Mouse (Mus musculus) hindbrain, embryonic 10.5 days (tissue): Measurements from ENCODE around the gene Rbfox2. TPM values are rescaled to one million over a fixed set of nuclear protein-coding genes. Genes with fewer than 3 reads are reported as not detected.

Experiments used
- DNase-seq: peaks from one replicate; pipeline ENCODE4 v3.0.0-alpha.2; 2017; ENCODE audit warnings: low spot score
- H3K27ac ChIP-seq: fragments of 300-500 bp; sonication (generic); 2 replicates; pipeline ENCODE4 v1.5.1; 2016; ENCODE audit warnings: mild to moderate bottlenecking, moderate library complexity
- H3K27me3 ChIP-seq: fragments of 300-500 bp; sonication (generic); 2 replicates; pipeline ENCODE4 v1.6.1; 2016; ENCODE audit warnings: mild to moderate bottlenecking; ENCODE audit not compliant: poor library complexity, insufficient read depth, severe bottlenecking
- H3K36me3 ChIP-seq: fragments of 300-500 bp; sonication (generic); 2 replicates; pipeline ENCODE4 v1.6.1; 2016; ENCODE audit warnings: mild to moderate bottlenecking, moderate library complexity
- H3K4me1 ChIP-seq: fragments of 300-500 bp; sonication (generic); replicated peaks from 2 replicates; pipeline ENCODE4 v1.6.1; 2016; ENCODE audit warnings: mild to moderate bottlenecking
- H3K4me3 ChIP-seq: fragments of 300-500 bp; sonication (generic); 2 replicates; pipeline ENCODE4 v1.5.1; 2016; ENCODE audit warnings: mild to moderate bottlenecking, moderate library complexity
- H3K9me3 ChIP-seq: fragments of 300-500 bp; sonication (generic); 2 replicates; pipeline ENCODE4 v1.6.1; 2016; ENCODE audit warnings: mild to moderate bottlenecking, moderate library complexity
- WGBS: fragments of 180-500 bp; shearing (Covaris S2); methylation state at CpG from one replicate; pipeline ENCODE4 v1.1.7; 2016; 5-methylcytosine and 5-hydroxymethylcytosine counted together
- polyA plus RNA-seq: library from polyadenylated mRNA; unstranded; fragments of >200 nt; fragmentation: Nextera tagmentation; extraction: Ambion mirVana; gene quantifications from 2 replicates; pipeline ENCODE4 v1.2.1, GENCODE M21; 2016

Gene Rbfox2
- polyA plus RNA-seq, 1 experiment from 2014 or later = 77.8 TPM

DNA sequence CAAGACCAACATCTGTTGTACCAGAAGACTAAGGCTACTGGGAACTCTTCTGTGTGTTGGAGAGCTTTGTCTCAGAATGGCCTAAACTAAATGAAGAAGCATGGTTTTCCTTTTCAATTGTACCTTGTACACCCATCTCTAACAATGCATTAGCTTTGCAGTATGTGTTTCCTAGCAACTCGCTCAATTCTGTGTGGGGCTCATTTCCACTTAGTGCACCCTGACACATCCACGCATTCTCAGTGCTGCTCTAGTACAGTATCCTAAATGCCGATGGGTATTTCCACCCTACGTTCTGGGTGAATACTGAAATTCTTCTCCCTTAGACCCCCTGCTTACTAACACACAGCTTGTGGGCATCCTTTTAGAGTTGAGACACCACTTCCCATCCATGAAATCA is 71.3 kb downstream of the Rbfox2 start:
- Histone ChIP-seq H3K4me1 (peaks cover 31% of the 10 kb centered on the region), H3K27ac (no peak overlapping the region), H3K27me3 (no peaks in the 10 kb centered on the region), H3K36me3 (no peaks in the 10 kb centered on the region), H3K4me3 (no peak overlapping the region), H3K9me3 (no peaks in the 10 kb centered on the region)
- no peak for DNase-seq
- 87% methylated on average over 4 of the region's 4 CpGs for WGBS

- DNase-seq = no peak
- Histone ChIP-seq H3K27me3 (no peaks in the 10 kb centered on the region), H3K36me3 (no peaks in the 10 kb centered on the region), H3K9me3 (no peaks in the 10 kb centered on the region), H3K4me1 (peaks cover 29% of the 10 kb centered on the region), H3K4me3 (no peak overlapping the region), H3K27ac (no peak overlapping the region)
- 83% methylated on average over 4 of the region's 4 CpGs for WGBS
These were observed 72.5 kb downstream of the Rbfox2 start for GRCm38 (mm10) chr15:77234296-77234695.

- 78% methylated on average over 3 of the region's 3 CpGs for WGBS
- DNase-seq = no peak
- Histone ChIP-seq H3K4me1 (peaks cover 24% of the 10 kb centered on the region), H3K27ac (no peak overlapping the region), H3K36me3 (0 out of 2 replicates have a peak, but pooled peaks cover 4% of the 10 kb centered on the region), H3K4me3 (no peak overlapping the region), H3K27me3 (no peaks in the 10 kb centered on the region), H3K9me3 (no peaks in the 10 kb centered on the region)
These were observed 76.7 kb downstream of the Rbfox2 start for GRCm38 (mm10) chr15:77230144-77230543.

DNA sequence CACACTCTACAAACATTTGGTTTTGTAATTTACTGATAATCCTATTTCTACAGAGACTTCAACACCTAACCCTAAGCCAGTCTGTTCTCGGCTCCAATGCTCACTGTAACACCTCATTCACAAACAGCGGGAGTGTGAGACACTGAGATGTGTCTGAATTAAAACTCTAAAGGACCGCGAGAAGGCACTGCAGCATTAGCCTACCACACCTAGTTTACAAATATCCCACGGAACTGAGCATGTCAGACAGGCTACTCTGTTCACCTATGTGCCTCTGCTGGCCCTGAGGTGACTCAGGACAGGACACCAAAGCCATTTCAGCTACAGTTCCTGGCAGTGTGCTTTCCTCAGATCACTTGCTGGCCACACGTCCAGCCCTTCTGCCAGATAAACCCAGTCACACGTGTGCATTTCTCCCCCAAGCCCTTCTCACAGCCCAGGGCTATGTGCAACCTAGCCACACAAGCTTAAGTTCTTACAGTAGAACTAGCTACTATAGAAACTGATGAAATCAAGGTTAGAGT is 79.9 kb downstream of the Rbfox2 start:
- no peaks in the 10 kb centered on the region for H3K27me3 ChIP-seq
- no peak for DNase-seq
- H3K9me3 ChIP-seq = no peaks in the 10 kb centered on the region
- H3K4me3 ChIP-seq = no peak overlapping the region
- 0 out of 2 replicates have a peak overlapping the region, but pooled peaks have one; percentile 13 for H3K27ac ChIP-seq
- 0 out of 2 replicates have a peak, but pooled peaks cover 4% of the 10 kb centered on the region for H3K36me3 ChIP-seq
- peaks cover 9% of the 10 kb centered on the region for H3K4me1 ChIP-seq
- 67% methylated on average over 7 of the region's 7 CpGs for WGBS

DNA sequence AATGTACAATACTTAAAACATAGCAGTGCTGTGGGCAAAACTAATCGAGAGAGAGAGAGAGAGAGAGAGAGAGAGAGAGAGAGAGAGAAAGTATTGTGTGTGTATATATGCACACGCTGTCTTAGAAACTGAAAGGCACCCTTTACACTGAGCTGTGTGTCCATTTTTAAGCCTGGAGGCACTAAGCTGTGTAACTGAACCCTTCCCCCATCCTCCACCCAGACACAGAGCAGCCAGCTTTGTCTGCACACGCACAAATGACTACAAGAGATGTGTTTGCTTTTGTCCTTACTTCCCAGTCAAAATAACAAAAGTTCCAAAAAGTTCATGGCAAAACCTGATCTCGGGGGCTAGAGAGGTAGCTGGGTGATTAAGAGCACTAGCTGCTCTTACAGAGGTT is 80.9 kb downstream of the Rbfox2 start:
- no peak for DNase-seq
- peaks cover 9% of the 10 kb centered on the region for H3K4me1 ChIP-seq
- 55% methylated on average over 4 of the region's 4 CpGs for WGBS
- H3K27ac ChIP-seq = no peak overlapping the region
- H3K9me3 ChIP-seq = no peaks in the 10 kb centered on the region
- H3K36me3 ChIP-seq = 0 out of 2 replicates have a peak, but pooled peaks cover 4% of the 10 kb centered on the region
- no peak overlapping the region for H3K4me3 ChIP-seq
- no peaks in the 10 kb centered on the region for H3K27me3 ChIP-seq

DNA sequence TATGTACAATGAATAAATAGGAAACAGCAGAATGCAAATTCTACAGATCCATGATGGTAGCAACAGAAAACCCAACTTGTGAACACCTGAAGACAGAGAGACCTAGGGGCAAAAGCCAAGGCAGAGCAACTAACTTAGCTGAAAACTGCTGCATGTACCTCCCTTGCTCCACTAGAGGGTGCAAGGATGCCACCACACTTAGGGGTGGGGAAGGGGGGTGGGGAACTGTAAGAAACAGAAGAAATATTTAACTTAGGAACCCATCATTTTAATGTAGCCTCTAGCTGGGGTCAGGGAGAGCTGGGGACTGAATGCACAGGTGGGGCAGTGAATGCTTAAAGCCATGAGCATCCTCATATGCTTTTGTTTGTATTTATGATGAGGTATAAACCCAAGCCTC is 81.5 kb downstream of the Rbfox2 start:
- H3K9me3 ChIP-seq = no peaks in the 10 kb centered on the region
- no peaks in the 10 kb centered on the region for H3K27me3 ChIP-seq
- peaks cover 12% of the 10 kb centered on the region for H3K4me1 ChIP-seq
- H3K4me3 ChIP-seq = no peak overlapping the region
- H3K27ac ChIP-seq = no peak overlapping the region
- 0 out of 2 replicates have a peak, but pooled peaks cover 4% of the 10 kb centered on the region for H3K36me3 ChIP-seq
- DNase-seq = peak; percentile 39

GRCm38 (mm10) chr15:77220833-77221232 is 86.0 kb downstream of the Rbfox2 start:
- WGBS = 83% methylated on average over 4 of the region's 4 CpGs
- Histone ChIP-seq H3K27ac (no peak overlapping the region), H3K9me3 (no peaks in the 10 kb centered on the region), H3K27me3 (no peaks in the 10 kb centered on the region), H3K36me3 (no peaks in the 10 kb centered on the region), H3K4me3 (no peak overlapping the region), H3K4me1 (peaks cover 34% of the 10 kb centered on the region)
- DNase-seq = no peak

DNA sequence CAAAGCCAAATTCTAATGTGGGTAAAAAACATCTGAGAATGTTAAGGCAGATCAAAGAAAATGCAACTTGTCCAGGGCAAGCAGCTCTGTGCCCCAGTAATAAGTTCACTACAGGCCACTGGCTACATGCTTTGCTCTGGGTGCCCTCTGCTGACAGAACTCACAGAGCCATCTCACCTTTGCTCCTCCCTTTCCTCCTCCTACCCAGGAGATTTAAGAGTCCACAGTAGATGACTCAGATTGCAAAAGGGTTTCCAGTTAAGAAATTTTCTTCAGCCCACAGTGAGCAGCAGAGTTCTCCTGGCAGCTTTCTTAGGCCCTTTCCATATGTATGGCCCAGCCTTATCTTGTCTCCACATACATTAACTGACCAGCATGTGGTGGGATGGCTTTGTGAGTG is 86.7 kb downstream of the Rbfox2 start:
- no peaks in the 10 kb centered on the region for H3K27me3 ChIP-seq
- DNase-seq = no peak
- H3K9me3 ChIP-seq = no peaks in the 10 kb centered on the region
- H3K4me1 ChIP-seq = peaks cover 35% of the 10 kb centered on the region
- H3K4me3 ChIP-seq = no peak overlapping the region
- no peak overlapping the region for H3K27ac ChIP-seq
- no peaks in the 10 kb centered on the region for H3K36me3 ChIP-seq

DNA sequence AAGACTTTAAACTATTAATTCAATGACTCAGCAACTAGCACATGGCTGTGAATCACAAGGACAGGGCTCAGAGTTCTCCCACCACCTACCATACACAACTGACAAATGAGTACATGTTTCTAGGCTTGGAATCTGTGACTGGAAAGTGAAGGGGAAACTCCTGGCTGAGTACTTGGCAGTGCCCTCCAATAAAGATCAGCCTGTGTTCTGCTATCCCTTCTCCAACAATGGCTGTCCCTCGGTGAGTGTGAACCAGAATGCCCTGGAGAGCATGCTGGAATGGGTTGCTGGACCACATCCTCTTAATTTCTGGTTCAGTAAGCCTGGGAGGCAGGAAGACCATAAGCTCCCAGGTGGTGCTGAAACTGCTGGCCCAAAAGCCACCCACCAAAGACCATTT is 87.2 kb downstream of the Rbfox2 start:
- H3K27me3 ChIP-seq = no peaks in the 10 kb centered on the region
- DNase-seq = no peak
- no peaks in the 10 kb centered on the region for H3K36me3 ChIP-seq
- H3K9me3 ChIP-seq = no peaks in the 10 kb centered on the region
- no peak overlapping the region for H3K27ac ChIP-seq
- 82% methylated on average over 1 of the region's 1 CpGs for WGBS
- peaks cover 41% of the 10 kb centered on the region for H3K4me1 ChIP-seq
- H3K4me3 ChIP-seq = no peak overlapping the region

GRCm38 (mm10) chr15:77218007-77218406 is 88.8 kb downstream of the Rbfox2 start:
- DNase-seq = no peak
- H3K27me3 ChIP-seq = no peaks in the 10 kb centered on the region
- no peaks in the 10 kb centered on the region for H3K9me3 ChIP-seq
- no peaks in the 10 kb centered on the region for H3K36me3 ChIP-seq
- H3K27ac ChIP-seq = 0 out of 2 replicates have a peak overlapping the region, but pooled peaks have one; percentile 16
- no peak overlapping the region for H3K4me3 ChIP-seq
- WGBS = 92% methylated on average over 3 of the region's 3 CpGs
- peaks cover 56% of the 10 kb centered on the region for H3K4me1 ChIP-seq

DNA sequence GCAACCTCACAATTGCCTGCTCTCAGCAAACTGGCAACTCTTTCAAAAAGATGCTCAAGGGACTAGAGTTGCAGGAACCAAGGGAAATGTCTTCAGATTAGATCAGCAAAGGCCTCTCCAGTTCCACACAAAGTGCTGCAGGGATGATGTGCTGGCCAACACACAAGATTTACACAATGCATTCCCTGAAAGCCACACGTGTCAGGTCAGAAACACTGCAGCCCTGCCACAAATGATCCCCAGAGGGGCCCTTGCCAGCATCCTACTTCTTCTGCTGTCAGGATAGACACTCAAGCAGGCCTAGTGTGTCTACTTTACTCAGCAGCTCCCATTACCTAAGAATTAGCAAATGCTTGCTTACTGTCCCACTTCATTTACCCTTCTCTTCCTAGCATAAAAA is 89.3 kb downstream of the Rbfox2 start:
- Histone ChIP-seq H3K27ac (0 out of 2 replicates have a peak overlapping the region, but pooled peaks have one; percentile 16), H3K4me3 (no peak overlapping the region), H3K27me3 (no peaks in the 10 kb centered on the region), H3K36me3 (no peaks in the 10 kb centered on the region), H3K4me1 (peaks cover 60% of the 10 kb centered on the region), H3K9me3 (no peaks in the 10 kb centered on the region)
- DNase-seq = no peak
- 55% methylated on average over 1 of the region's 1 CpGs for WGBS

- peak overlapping the region; percentile 67; the same call in 1 of the 2 replicates for H3K27ac ChIP-seq
- no peaks in the 10 kb centered on the region for H3K9me3 ChIP-seq
- 83% methylated on average over 6 of the region's 6 CpGs for WGBS
- DNase-seq = no peak
- no peaks in the 10 kb centered on the region for H3K27me3 ChIP-seq
- H3K4me3 ChIP-seq = no peak overlapping the region
- peaks cover 64% of the 10 kb centered on the region for H3K4me1 ChIP-seq
- no peaks in the 10 kb centered on the region for H3K36me3 ChIP-seq
These were observed 90.1 kb downstream of the Rbfox2 start for GRCm38 (mm10) chr15:77216704-77217103.

- H3K9me3 ChIP-seq = no peaks in the 10 kb centered on the region
- peak; percentile 25 for DNase-seq
- peak overlapping the region; percentile 26 for H3K4me3 ChIP-seq
- H3K27ac ChIP-seq = peak overlapping the region; percentile 78
- no peaks in the 10 kb centered on the region for H3K27me3 ChIP-seq
- no peaks in the 10 kb centered on the region for H3K36me3 ChIP-seq
- peaks cover 62% of the 10 kb centered on the region for H3K4me1 ChIP-seq
- 18% methylated on average over 5 of the region's 5 CpGs for WGBS
These were observed 91.5 kb downstream of the Rbfox2 start for GRCm38 (mm10) chr15:77215178-77215800.
